In the genomic region with DNA sequence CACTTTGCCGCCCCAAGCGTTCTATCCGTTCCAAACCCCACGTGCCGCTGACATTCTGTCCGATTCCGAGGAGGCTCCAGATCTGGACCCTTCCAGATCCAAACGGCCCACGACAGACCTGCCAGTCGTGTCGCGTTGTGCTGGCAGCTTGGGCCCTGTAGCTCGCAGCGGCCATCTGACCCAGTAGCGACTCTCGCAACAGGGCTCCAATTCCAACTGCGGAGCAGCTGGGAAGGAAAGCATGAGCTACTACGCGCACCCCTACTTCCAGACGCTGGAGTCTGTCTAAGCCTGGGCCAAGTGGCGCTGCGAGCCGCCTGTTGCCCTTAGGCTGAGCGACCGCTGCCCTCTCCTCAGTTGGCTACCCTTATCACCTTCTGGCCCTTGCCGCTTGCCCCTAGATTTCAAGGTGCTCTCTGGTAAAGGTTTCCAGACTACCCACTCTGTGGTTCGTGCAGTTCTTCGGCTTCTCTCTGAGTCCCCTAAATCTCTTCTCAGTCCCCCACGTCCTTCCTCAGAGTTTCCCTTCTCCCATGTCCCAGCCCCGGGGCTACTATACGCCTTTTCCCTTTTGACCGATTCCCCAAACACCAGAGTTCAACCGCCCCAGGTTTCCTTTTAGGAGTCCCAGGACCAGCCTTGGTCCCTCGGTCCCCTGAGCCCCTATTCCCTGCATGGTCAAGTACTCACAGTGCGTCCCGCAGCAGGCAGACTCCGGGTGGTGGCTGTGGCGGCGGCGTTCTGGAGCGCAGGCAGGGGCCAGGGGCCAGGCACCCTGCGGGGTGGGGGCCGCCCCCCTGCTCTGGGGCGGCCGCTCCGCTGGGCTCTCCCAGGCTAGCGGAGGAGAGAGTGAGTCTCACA, we compare ENCODE assay signal across 8 mouse cellular contexts. TPM values are rescaled to one million over a fixed set of nuclear protein-coding genes. Genes with fewer than 3 reads are reported as not detected.
DNase-seq lines count a peak whose midpoint lies in the region; TF ChIP-seq lines count a peak whose summit lies in the region.

A gene (minus strand): TSS at position 816 of the 861 bp plus-strand sequence.

- peak; percentile 21 to 24 for DNase-seq in cerebellum, postnatal 14 days
- DNase-seq in cerebellum, postnatal 4 days (ENCODE audit: low spot score in 2 of 2) = no peak
- DNase-seq in brain, embryonic 14.5 days (ENCODE audit: low read depth) = peak; percentile 11
- peak; percentile 27 to 47 for DNase-seq in gastrocnemius, postnatal 4 days (ENCODE audit: low spot score in 2 of 2)
- peak; percentile 25 for DNase-seq in kidney, adult 18-20 months
- peak; percentile 9 for DNase-seq in lung, postnatal 36 days
- DNase-seq in left cerebral cortex, postnatal 10 days (ENCODE audit: extremely low spot score in 1 of 2, low spot score in 2 of 2) = no peak
- no peak for DNase-seq in spleen, postnatal 4 days (ENCODE audit: low spot score in 2 of 2)

- intact Hi-C loops in left cerebral cortex, postnatal 10 days (cut with DNase I) = no loop called here

- TF ChIP-seq POLR2A in brain, embryonic 14.5 days (IDR thresholded peaks at IDR 0.05; ENCODE audit: borderline replicate concordance, extremely low read depth, insufficient read depth, insufficient read length, poor library complexity, severe bottlenecking) = no peak

- TF ChIP-seq CTCF in brain, embryonic 14.5 days (IDR thresholded peaks at IDR 0.05; ENCODE audit: borderline replicate concordance, extremely low read depth, insufficient read depth, insufficient read length) = no peak

RNA-seq across cellular contexts. Expression of the gene that starts here (rescaled TPM):
- polyA plus RNA-seq in brain, embryonic 14.5 days (2012; rRNA removed) = 2.6 and 2.7 TPM in 2 replicates
- 10 to 100 TPM; 32.2 to 36.1 TPM for total RNA-seq in gastrocnemius, postnatal 4 days (2021)
- total RNA-seq in left cerebral cortex, postnatal 10 days (2021) = not detected

Comparison
In these comparisons a context has a peak if more than half of its experiments do, and no peak if none do; other contexts are left out.
1. RNA of the gene that starts here (total RNA-seq): 32.2 to 36.1 TPM in gastrocnemius, postnatal 4 days; not detected in left cerebral cortex, postnatal 10 days; every median in the first group is over 10 times any median in the second.
2. DNase-seq: peak in cerebellum, postnatal 14 days (2 of 2), brain, embryonic 14.5 days (single experiment), gastrocnemius, postnatal 4 days (2 of 2), kidney, adult 18-20 months (single experiment) and lung, postnatal 36 days (single experiment); none in cerebellum, postnatal 4 days (0 of 2), left cerebral cortex, postnatal 10 days (0 of 2) and spleen, postnatal 4 days (0 of 2).